Mouse (Mus musculus) gastrocnemius, adult 2 months (tissue): ENCODE data around the gene Mrgbp. TPM values are rescaled to one million over a fixed set of nuclear protein-coding genes. Genes with fewer than 3 reads are reported as not detected.
A peak's percentile ranks its signal among the peaks of the same experiment; 100 is the strongest.

Experiments
- DNase-seq: peaks from one replicate; pipeline ENCODE4 v3.0.0; 2022
- H3K27ac ChIP-seq: fragments of 200-600 bp; 2 replicates; pipeline ENCODE4 v1.8.1; 2022; ENCODE audit warnings: mild to moderate bottlenecking
- H3K4me3 ChIP-seq: fragments of 200-600 bp; 2 replicates; pipeline ENCODE4 v1.8.1; 2022; ENCODE audit warnings: mild to moderate bottlenecking, moderate library complexity
- CTCF ChIP-seq: fragments of 200-600 bp; IDR thresholded peaks from 2 replicates; pipeline ENCODE4 v1.8.1; 2022; ENCODE audit warnings: antibody characterized with exemption, mild to moderate bottlenecking, moderate library complexity
- intact Hi-C: fragments of 180-260 bp; cut with DNase I; formaldehyde crosslinking; loops from one replicate; pipeline ENCODE4 v1.15.1; 2025
- total RNA-seq, 2 experiments: library from RNA; stranded (reverse); gene quantifications; 2 replicates each; pipeline ENCODE4 v1.2.3; 2021

Mrgbp gene
- total RNA-seq, 2 experiments from 2014 or later = 4.1 to 5.2 TPM

- Histone ChIP-seq H3K27ac (no peak overlapping the region), H3K4me3 (no peak overlapping the region)
- intact Hi-C loops = no loop called here
Measured at GRCm38 (mm10) chr2:180600569-180601021, 19.5 kb downstream of the Mrgbp start.

GRCm38 (mm10) chr2:180604781-180605180, 23.7 kb downstream of the Mrgbp start:
- TF ChIP-seq CTCF = no peak
- no peak for DNase-seq
- H3K4me3 ChIP-seq = no peak overlapping the region
- no peak overlapping the region for H3K27ac ChIP-seq
- intact Hi-C loops = no loop called here

More at GRCm38 (mm10) chr2:180600569-180601021, 19.5 kb downstream of the Mrgbp start:
- TF ChIP-seq CTCF = no peak
- DNase-seq = peak; percentile 11

- no peak for TF ChIP-seq CTCF
- DNase-seq = no peak
- H3K4me3 ChIP-seq = no peak overlapping the region
- intact Hi-C loops = no loop called here
- no peak overlapping the region for H3K27ac ChIP-seq
Measured at GRCm38 (mm10) chr2:180610283-180610682, 29.2 kb downstream of the Mrgbp start.

GRCm38 (mm10) chr2:180611882-180612281, 30.8 kb downstream of the Mrgbp start:
- intact Hi-C loops = no loop called here
- no peak overlapping the region for H3K4me3 ChIP-seq
- no peak for TF ChIP-seq CTCF
- DNase-seq = no peak
- H3K27ac ChIP-seq = no peak overlapping the region

Other genes starting within 250 kb of the Mrgbp start
- gene Gata5, start 246.6 kb upstream of the Mrgbp start, total RNA-seq = not detected
- gene Slco4a1, start 125.1 kb upstream of the Mrgbp start, total RNA-seq = under 1 TPM in 1 of 2 experiments, not detected in 1; 0.15 TPM
- gene Ntsr1, start 81.3 kb upstream of the Mrgbp start, total RNA-seq = not detected
- gene Ogfr, start 7.9 kb downstream of the Mrgbp start, total RNA-seq = 10 to 100 TPM; 20.3 to 24.5 TPM
- gene Col9a3, start 16.5 kb downstream of the Mrgbp start, total RNA-seq = not detected
- not detected for gene Tcfl5, start 61.4 kb downstream of the Mrgbp start, total RNA-seq
- 10 to 100 TPM; 18.6 to 22.4 TPM for gene Dido1, start 128.7 kb downstream of the Mrgbp start, total RNA-seq
- gene Gid8, start 128.8 kb downstream of the Mrgbp start, total RNA-seq = 10 to 100 TPM; 31.1 to 42.1 TPM
- gene Slc17a9, start 144.0 kb downstream of the Mrgbp start, total RNA-seq = under 1 TPM in 1 of 2 experiments, not detected in 1; 0.33 TPM
- gene Bhlhe23, start 195.6 kb downstream of the Mrgbp start, total RNA-seq = not detected